Mouse (Mus musculus) heart, adult 2 months (tissue): Measurements from ENCODE around the gene Pbx2. TPM values are rescaled to one million over a fixed set of nuclear protein-coding genes. Genes with fewer than 3 reads are reported as not detected.
A peak's percentile ranks its signal among the peaks of the same experiment; 100 is the strongest.

ENCODE experiments used
- DNase-seq, 2 experiments: peaks; one replicate each; pipeline ENCODE4 v3.0.0; 2021
- H3K27ac ChIP-seq: fragments of 200-600 bp; 2 replicates; pipeline ENCODE4 v1.8.1; 2022
- H3K27me3 ChIP-seq: fragments of 200-500 bp; 2 replicates; pipeline ENCODE4 v1.6.1; 2012; ENCODE audit warnings: mild to moderate bottlenecking, low read length, inconsistent platforms, mixed read lengths; ENCODE audit not compliant: control insufficient read depth, insufficient read depth
- H3K36me3 ChIP-seq: fragments of 200-500 bp; 2 replicates; pipeline ENCODE4 v1.6.1; 2012; ENCODE audit warnings: low read length, inconsistent platforms; ENCODE audit not compliant: control insufficient read depth, insufficient read depth
- H3K4me1 ChIP-seq: fragments of 200-500 bp; 2 replicates; pipeline ENCODE4 v1.6.1; 2011; ENCODE audit warnings: low read length; ENCODE audit not compliant: control insufficient read depth, insufficient read depth
- H3K4me3 ChIP-seq: fragments of 200-600 bp; 2 replicates; pipeline ENCODE4 v1.8.1; 2022
- H3K79me2 ChIP-seq: fragments of 200-500 bp; replicated peaks from 2 replicates; pipeline ENCODE4 v1.6.1; 2012; ENCODE audit warnings: mild to moderate bottlenecking, inconsistent platforms, low read length, moderate library complexity, mixed read lengths; ENCODE audit not compliant: control insufficient read depth, insufficient read depth
- H3K9ac ChIP-seq: fragments of 200-500 bp; 2 replicates; pipeline ENCODE4 v1.6.1; 2012; ENCODE audit warnings: low read depth, mild to moderate bottlenecking, control low read depth, inconsistent platforms, low read length, mixed read lengths
- CTCF ChIP-seq: fragments of 200-600 bp; IDR thresholded peaks from 2 replicates; pipeline ENCODE4 v1.8.1; 2022; ENCODE audit warnings: antibody characterized with exemption, mild to moderate bottlenecking, moderate library complexity
- EP300 ChIP-seq: fragments of 200-500 bp; IDR thresholded peaks from 2 replicates; pipeline ENCODE4 v1.6.1; 2011; ENCODE audit warnings: low read depth, low read length, control low read depth; ENCODE audit not compliant: insufficient read depth
- POLR2A ChIP-seq: fragments of 200-500 bp; IDR thresholded peaks from 2 replicates; pipeline ENCODE4 v1.6.1; 2011; ENCODE audit warnings: mild to moderate bottlenecking, low read depth, low read length, control low read depth; ENCODE audit not compliant: insufficient read depth
- WGBS: fragments of 180-500 bp; shearing (Covaris S2); methylation state at CpG from one replicate; pipeline ENCODE4 v1.1.7; 2018; 5-methylcytosine and 5-hydroxymethylcytosine counted together
- intact Hi-C: fragments of 180-260 bp; cut with DNase I; formaldehyde crosslinking; loops from one replicate; pipeline ENCODE4 v1.15.1; 2025
- polyA plus RNA-seq: library from polyadenylated mRNA; depleted of rRNA; stranded (reverse); fragments of >200 nt; gene quantifications from 2 replicates; pipeline ENCODE4 v1.2.3, GENCODE M21; 2012
- total RNA-seq, 2 experiments: library from RNA; stranded (reverse); gene quantifications; 2 replicates each; pipeline ENCODE4 v1.2.3; 2021

The Pbx2 gene
- total and polyA plus RNA-seq, 3 experiments = 16.1 to 22.1 (median 18.4) TPM

GRCm38 (mm10) chr17:34605609-34606008 is 14.5 kb downstream of the Pbx2 start:
- H3K79me2 ChIP-seq = peaks cover 2% of the 10 kb centered on the region
- intact Hi-C loops = loop anchor here (2.0 to 10.0 kb wide), 2 partner anchors 21 to 491 kb away; partner anchors contain the start of gene H2-DMa
- H3K36me3 ChIP-seq = no peaks in the 10 kb centered on the region
- H3K4me3 ChIP-seq = peak overlapping the region; percentile 89
- under 1% methylated on average over 29 of the region's 30 CpGs for WGBS
- no peaks in the 10 kb centered on the region for H3K27me3 ChIP-seq
- H3K9ac ChIP-seq = peak overlapping the region; percentile 96
- peak overlapping the region; percentile 91 for H3K27ac ChIP-seq
- no peak for TF ChIP-seq CTCF
- peak; percentile 89 for TF ChIP-seq POLR2A
- peaks cover 4% of the 10 kb centered on the region for H3K4me1 ChIP-seq
- DNase-seq = peak; percentile 97 to 98

- peaks cover 4% of the 10 kb centered on the region for H3K4me1 ChIP-seq
- H3K36me3 ChIP-seq = no peaks in the 10 kb centered on the region
- peak overlapping the region; percentile 89 for H3K4me3 ChIP-seq
- TF ChIP-seq CTCF = no peak
- TF ChIP-seq POLR2A = no peak
- TF ChIP-seq EP300 = no peak
- H3K9ac ChIP-seq = peak overlapping the region; percentile 96
- peaks cover 2% of the 10 kb centered on the region for H3K79me2 ChIP-seq
- peak overlapping the region; percentile 91 for H3K27ac ChIP-seq
- DNase-seq = peak in 1 of 2 experiments; percentile 38
- no peaks in the 10 kb centered on the region for H3K27me3 ChIP-seq
- 14% methylated on average over 32 of the region's 32 CpGs for WGBS
- intact Hi-C loops = loop anchor here (2.0 to 10.0 kb wide), 2 partner anchors 20 to 492 kb away; partner anchors contain the start of gene H2-DMa
Measured at GRCm38 (mm10) chr17:34606186-34607039, 15.3 kb downstream of the Pbx2 start.

- 61% methylated on average over 7 of the region's 7 CpGs for WGBS
- no peak for TF ChIP-seq EP300
- no peak for TF ChIP-seq CTCF
- TF ChIP-seq POLR2A = no peak
- intact Hi-C loops = loop anchor here (2.0 to 10.0 kb wide), 2 partner anchors 19 to 493 kb away; partner anchors contain the start of gene H2-DMa
- H3K4me1 ChIP-seq = peaks cover 4% of the 10 kb centered on the region
- H3K27ac ChIP-seq = no peak overlapping the region
- H3K36me3 ChIP-seq = no peaks in the 10 kb centered on the region
- no peak overlapping the region for H3K9ac ChIP-seq
- H3K4me3 ChIP-seq = no peak overlapping the region
- H3K27me3 ChIP-seq = no peaks in the 10 kb centered on the region
- peaks cover 2% of the 10 kb centered on the region for H3K79me2 ChIP-seq
- DNase-seq = no peak
Measured at GRCm38 (mm10) chr17:34607997-34608396, 16.9 kb downstream of the Pbx2 start.

DNA sequence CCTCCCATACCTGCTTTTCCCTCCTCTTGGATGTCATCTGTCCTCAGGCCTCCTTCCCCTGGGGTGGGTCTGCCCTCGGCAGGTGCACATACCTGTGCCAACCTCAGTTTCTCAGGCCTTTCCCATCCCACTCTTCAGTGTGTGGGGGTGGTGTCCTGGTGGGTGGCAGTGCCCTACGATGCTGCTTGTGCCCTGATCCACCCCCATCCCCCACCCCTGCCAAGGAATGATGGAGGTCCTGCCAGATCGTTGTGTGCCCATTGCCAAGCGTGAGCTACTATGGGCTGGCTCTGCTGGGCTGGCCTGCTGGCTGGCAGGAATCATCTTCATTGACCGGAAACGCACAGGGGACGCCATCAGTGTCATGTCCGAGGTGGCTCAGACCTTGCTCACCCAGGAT is 20.0 kb downstream of the Pbx2 start:
- Histone ChIP-seq H3K27ac (no peak overlapping the region), H3K4me1 (peaks cover 3% of the 10 kb centered on the region; the same call in 1 of the 2 replicates), H3K79me2 (no peaks in the 10 kb centered on the region), H3K4me3 (no peak overlapping the region), H3K27me3 (no peaks in the 10 kb centered on the region), H3K9ac (no peak overlapping the region), H3K36me3 (no peaks in the 10 kb centered on the region)
- no peak for DNase-seq
- 90% methylated on average over 8 of the region's 8 CpGs for WGBS
- intact Hi-C loops = no loop called here
- no peak for TF ChIP-seq POLR2A
- no peak for TF ChIP-seq CTCF
- TF ChIP-seq EP300 = no peak

- no peaks in the 10 kb centered on the region for H3K4me1 ChIP-seq
- H3K79me2 ChIP-seq = no peaks in the 10 kb centered on the region
- no peaks in the 10 kb centered on the region for H3K36me3 ChIP-seq
- no peaks in the 10 kb centered on the region for H3K27me3 ChIP-seq
- intact Hi-C loops = no loop called here
- no peak overlapping the region for H3K27ac ChIP-seq
- no peak overlapping the region for H3K9ac ChIP-seq
- TF ChIP-seq CTCF = no peak
- no peak for TF ChIP-seq EP300
- no peak for TF ChIP-seq POLR2A
- 80% methylated on average over 11 of the region's 11 CpGs for WGBS
- DNase-seq = no peak
- no peak overlapping the region for H3K4me3 ChIP-seq
Measured at GRCm38 (mm10) chr17:34613054-34613645, 22.1 kb downstream of the Pbx2 start.

DNA sequence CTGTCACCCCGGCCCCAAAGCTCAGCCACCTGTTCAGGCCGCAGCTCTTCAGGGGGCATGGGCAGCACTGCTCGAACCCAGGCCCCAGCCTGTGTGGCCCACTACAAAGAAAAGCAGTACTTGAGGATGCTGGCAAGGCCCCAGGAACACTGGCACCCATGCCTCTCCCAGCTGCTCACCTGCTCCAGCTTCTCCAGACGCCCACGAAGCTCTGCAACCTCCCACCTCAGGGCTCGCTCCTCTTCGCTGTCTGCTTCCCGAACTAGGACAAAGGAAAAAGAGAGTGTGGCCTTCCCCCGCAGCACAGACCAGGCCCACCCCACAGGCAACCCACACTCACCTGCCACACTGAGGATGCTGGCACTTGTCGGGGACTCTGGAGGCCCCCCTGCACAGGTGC is 22.8 kb downstream of the Pbx2 start:
- Histone ChIP-seq H3K27ac (no peak overlapping the region), H3K4me3 (no peak overlapping the region), H3K4me1 (no peaks in the 10 kb centered on the region), H3K36me3 (no peaks in the 10 kb centered on the region), H3K27me3 (no peaks in the 10 kb centered on the region), H3K9ac (no peak overlapping the region), H3K79me2 (no peaks in the 10 kb centered on the region)
- no peak for DNase-seq
- no peak for TF ChIP-seq POLR2A
- TF ChIP-seq EP300 = no peak
- TF ChIP-seq CTCF = no peak
- intact Hi-C loops = no loop called here
- WGBS = 88% methylated on average over 10 of the region's 10 CpGs
